Mouse (Mus musculus) heart, postnatal 25 days (tissue): ENCODE results near the gene Vmn2r89. TPM values are rescaled to one million over a fixed set of nuclear protein-coding genes. Genes with fewer than 3 reads are reported as not detected.

Experiments used
- total RNA-seq, 2 experiments: library from RNA; stranded (reverse); gene quantifications; 2 replicates each; pipeline ENCODE4 v1.2.3; 2021

Gene Vmn2r89
- total RNA-seq, 2 experiments from 2014 or later = not detected

Other genes starting within 250 kb of the Vmn2r89 start
- gene Ear14, start 248.5 kb upstream of the Vmn2r89 start, total RNA-seq = not detected
- gene Rnase2a, start 195.7 kb upstream of the Vmn2r89 start, total RNA-seq = not detected
- not detected for gene Gm7247, start 90.1 kb upstream of the Vmn2r89 start, total RNA-seq
- not detected for gene Vmn2r88, start 41.0 kb upstream of the Vmn2r89 start, total RNA-seq
- not detected for gene Gm5622, start 100.9 kb downstream of the Vmn2r89 start, total RNA-seq
- not detected for gene Gm17175, start 122.2 kb downstream of the Vmn2r89 start, total RNA-seq
- gene Gm17174, start 140.3 kb downstream of the Vmn2r89 start, total RNA-seq = not detected
- gene Gm17078, start 159.5 kb downstream of the Vmn2r89 start, total RNA-seq = not detected
- gene Gm4181, start 183.8 kb downstream of the Vmn2r89 start, total RNA-seq = not detected
- gene Gm17079, start 243.6 kb downstream of the Vmn2r89 start, total RNA-seq = not detected